Mouse (Mus musculus) embryo, embryonic 10.5 days (tissue): Measurements from ENCODE around the gene Bag3.

Source experiments
- DNase-seq: peaks from one replicate; pipeline ENCODE4 v3.0.0-alpha.2; 2015; ENCODE audit warnings: low spot score

Bag3 gene

GRCm38 (mm10) chr7:128537676-128538075 is 14.3 kb downstream of the Bag3 start:
- no peak for DNase-seq

GRCm38 (mm10) chr7:128538196-128538595 is 14.8 kb downstream of the Bag3 start:
- DNase-seq, result no peak

GRCm38 (mm10) chr7:128538769-128539168 is 15.4 kb downstream of the Bag3 start:
- no peak for DNase-seq

GRCm38 (mm10) chr7:128540111-128540510 is 16.7 kb downstream of the Bag3 start:
- no peak for DNase-seq

- no peak for DNase-seq
These were observed 17.3 kb downstream of the Bag3 start for GRCm38 (mm10) chr7:128540734-128541133.

- no peak for DNase-seq
These were observed 17.8 kb downstream of the Bag3 start for GRCm38 (mm10) chr7:128541186-128541585.

- DNase-seq, result no peak
These were observed 18.4 kb downstream of the Bag3 start for GRCm38 (mm10) chr7:128541771-128542170.

- no peak for DNase-seq
These were observed 19.1 kb downstream of the Bag3 start for GRCm38 (mm10) chr7:128542488-128542887.

- no peak for DNase-seq
These were observed 19.9 kb downstream of the Bag3 start for GRCm38 (mm10) chr7:128543148-128543855.

- DNase-seq, result no peak
These were observed 20.5 kb downstream of the Bag3 start for GRCm38 (mm10) chr7:128543961-128544360.

- no peak for DNase-seq
These were observed 21.3 kb downstream of the Bag3 start for GRCm38 (mm10) chr7:128544566-128545262.

- DNase-seq, result no peak
These were observed 22.6 kb downstream of the Bag3 start for GRCm38 (mm10) chr7:128546031-128546430.

- DNase-seq, result no peak
These were observed 25.7 kb downstream of the Bag3 start for GRCm38 (mm10) chr7:128549137-128549536.

GRCm38 (mm10) chr7:128550328-128551086 is 27.1 kb downstream of the Bag3 start:
- peak; percentile 55 for DNase-seq

GRCm38 (mm10) chr7:128551087-128551457 is 27.7 kb downstream of the Bag3 start:
- DNase-seq, result no peak

GRCm38 (mm10) chr7:128553105-128553705 is 29.8 kb downstream of the Bag3 start:
- no peak for DNase-seq

- no peak for DNase-seq
These were observed 31.1 kb downstream of the Bag3 start for GRCm38 (mm10) chr7:128554502-128554901.

- DNase-seq, result no peak
These were observed 31.8 kb downstream of the Bag3 start for GRCm38 (mm10) chr7:128555141-128555750.

GRCm38 (mm10) chr7:128556923-128557430 is 33.6 kb downstream of the Bag3 start:
- DNase-seq, result no peak

- peak; percentile 67 for DNase-seq
These were observed 40.0 kb downstream of the Bag3 start for GRCm38 (mm10) chr7:128563373-128563772.

- no peak for DNase-seq
These were observed 42.9 kb downstream of the Bag3 start for GRCm38 (mm10) chr7:128566311-128566710.
